Mouse (Mus musculus) left cerebral cortex, postnatal 36 days (tissue): Measurements from ENCODE around the gene Tardbp. TPM values are rescaled to one million over a fixed set of nuclear protein-coding genes. Genes with fewer than 3 reads are reported as not detected.

ENCODE experiments used
- DNase-seq, 2 experiments: peaks; one replicate each; pipeline ENCODE4 v3.0.0; 2021 to 2022; ENCODE audit warnings: low spot score in 2 of 2, mixed read lengths in 1 of 2
- intact Hi-C: fragments of 180-260 bp; cut with DNase I; formaldehyde crosslinking; loops from one replicate; pipeline ENCODE4 v1.15.1; 2025
- total RNA-seq, 2 experiments: library from RNA; stranded (reverse); gene quantifications; 2 replicates each; pipeline ENCODE4 v1.2.3; 2021

Tardbp gene
- total RNA-seq, 2 experiments from 2014 or later, result 151 to 208 TPM

- intact Hi-C loops, result no loop called here
- DNase-seq, result no peak
Observed at GRCm38 (mm10) chr4:148573222-148573621, 53.6 kb downstream of the Tardbp start.

GRCm38 (mm10) chr4:148570693-148571295 lies 56.0 kb downstream of the Tardbp start:
- DNase-seq, result no peak
- intact Hi-C loops, result no loop called here

GRCm38 (mm10) chr4:148570138-148570537 lies 56.7 kb downstream of the Tardbp start:
- DNase-seq, result no peak
- intact Hi-C loops, result no loop called here

GRCm38 (mm10) chr4:148563595-148563994 lies 63.2 kb downstream of the Tardbp start:
- intact Hi-C loops, result no loop called here
- DNase-seq, result no peak

GRCm38 (mm10) chr4:148562676-148563075 lies 64.1 kb downstream of the Tardbp start:
- DNase-seq, result no peak
- intact Hi-C loops, result no loop called here

Other genes starting within 250 kb of the Tardbp start
- gene Ubiad1, start 182.2 kb downstream of the Tardbp start, total RNA-seq, result 1 to 10 TPM; 8.3 to 8.6 TPM
- 100 to 1,000 TPM in 1 of 2 experiments, 10 to 100 TPM in 1; 91.8 to 100 TPM for gene Mtor, start 178.4 kb downstream of the Tardbp start, total RNA-seq
- under 1 TPM; 0.57 to 0.59 TPM for gene Angptl7, start 126.6 kb downstream of the Tardbp start, total RNA-seq
- 10 to 100 TPM; 43.0 to 53.4 TPM for gene Exosc10, start 68.6 kb downstream of the Tardbp start, total RNA-seq
- gene Srm, start 35.5 kb downstream of the Tardbp start, total RNA-seq, result 10 to 100 TPM; 73.4 to 79.1 TPM
- 1 to 10 TPM; 1.5 to 5.5 TPM for gene Masp2, start 24.5 kb downstream of the Tardbp start, total RNA-seq
- gene Gm572, start 16.3 kb upstream of the Tardbp start, total RNA-seq, result not detected
- gene Casz1, start 177.4 kb upstream of the Tardbp start, total RNA-seq, result 1 to 10 TPM; 1.1 to 1.8 TPM